Mouse (Mus musculus) lung, postnatal 10 days (tissue): ENCODE data around the gene Lsm10.
A peak's percentile ranks its signal among the peaks of the same experiment; 100 is the strongest.

Source experiments
- DNase-seq: peaks from one replicate; pipeline ENCODE4 v3.0.0; 2021

Lsm10 gene

DNA sequence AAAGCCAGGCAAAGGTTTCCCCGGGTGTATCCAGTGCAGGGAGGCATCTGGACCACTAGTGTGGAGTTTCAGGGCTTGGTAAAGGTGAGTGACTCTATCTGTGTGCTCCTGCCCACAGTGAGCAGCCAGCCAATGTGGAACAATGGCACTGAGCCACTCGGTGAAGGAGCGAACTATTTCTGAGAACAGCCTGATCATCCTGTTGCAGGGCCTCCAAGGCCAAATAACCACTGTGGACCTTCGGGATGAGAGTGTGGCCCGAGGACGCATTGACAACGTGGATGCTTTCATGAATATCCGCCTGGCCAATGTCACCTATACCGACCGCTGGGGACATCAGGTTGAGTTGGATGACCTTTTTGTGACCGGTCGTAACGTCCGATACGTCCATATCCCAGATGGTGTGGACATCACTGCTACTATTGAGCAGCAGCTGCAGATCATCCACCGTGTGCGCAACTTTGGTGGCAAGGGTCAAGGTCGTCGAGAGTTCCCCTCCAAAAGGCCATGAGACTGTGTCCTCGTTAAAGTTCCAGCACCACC, 1.4 kb downstream of the Lsm10 start:
- DNase-seq = no peak

DNA sequence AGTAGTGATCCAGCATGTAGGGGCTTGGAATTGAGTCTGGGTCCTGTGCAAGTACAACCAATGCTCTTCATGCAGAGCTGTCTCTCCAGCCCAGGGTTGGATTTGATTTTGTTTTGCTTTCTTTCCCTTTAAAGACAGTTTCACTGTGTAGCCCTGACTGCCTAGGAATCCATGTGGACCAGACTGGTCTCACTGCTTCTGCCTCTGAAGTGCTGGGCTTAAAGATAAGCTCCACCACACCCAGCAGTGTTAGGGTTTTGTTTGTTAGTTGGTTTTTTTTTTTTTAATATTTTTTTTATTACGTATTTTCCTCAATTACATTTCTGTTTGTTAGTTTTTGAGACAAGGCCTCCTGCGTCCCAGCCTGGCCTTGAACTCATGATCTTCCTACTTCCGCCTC, 2.9 kb downstream of the Lsm10 start:
- DNase-seq = no peak

DNA sequence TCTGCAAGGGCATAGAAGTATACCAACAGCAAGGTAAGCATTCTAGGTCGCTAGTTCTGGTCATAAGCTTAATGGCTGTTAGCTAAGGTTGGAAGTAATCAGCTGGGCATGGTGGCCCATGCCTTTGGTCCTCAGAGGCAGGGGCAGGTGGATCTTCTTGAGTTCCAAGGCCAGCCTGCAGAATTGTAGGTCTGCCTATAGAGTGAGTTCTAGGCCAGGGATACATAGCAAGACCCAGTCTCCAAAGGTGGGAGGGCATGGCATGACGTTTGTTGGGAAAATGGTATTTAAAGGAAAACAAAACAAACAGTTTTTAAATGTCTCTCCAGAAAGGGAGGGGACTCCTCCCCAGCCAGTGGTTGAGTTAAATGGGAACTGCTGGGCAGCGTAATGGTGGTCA, 4.3 kb downstream of the Lsm10 start:
- no peak for DNase-seq

DNA sequence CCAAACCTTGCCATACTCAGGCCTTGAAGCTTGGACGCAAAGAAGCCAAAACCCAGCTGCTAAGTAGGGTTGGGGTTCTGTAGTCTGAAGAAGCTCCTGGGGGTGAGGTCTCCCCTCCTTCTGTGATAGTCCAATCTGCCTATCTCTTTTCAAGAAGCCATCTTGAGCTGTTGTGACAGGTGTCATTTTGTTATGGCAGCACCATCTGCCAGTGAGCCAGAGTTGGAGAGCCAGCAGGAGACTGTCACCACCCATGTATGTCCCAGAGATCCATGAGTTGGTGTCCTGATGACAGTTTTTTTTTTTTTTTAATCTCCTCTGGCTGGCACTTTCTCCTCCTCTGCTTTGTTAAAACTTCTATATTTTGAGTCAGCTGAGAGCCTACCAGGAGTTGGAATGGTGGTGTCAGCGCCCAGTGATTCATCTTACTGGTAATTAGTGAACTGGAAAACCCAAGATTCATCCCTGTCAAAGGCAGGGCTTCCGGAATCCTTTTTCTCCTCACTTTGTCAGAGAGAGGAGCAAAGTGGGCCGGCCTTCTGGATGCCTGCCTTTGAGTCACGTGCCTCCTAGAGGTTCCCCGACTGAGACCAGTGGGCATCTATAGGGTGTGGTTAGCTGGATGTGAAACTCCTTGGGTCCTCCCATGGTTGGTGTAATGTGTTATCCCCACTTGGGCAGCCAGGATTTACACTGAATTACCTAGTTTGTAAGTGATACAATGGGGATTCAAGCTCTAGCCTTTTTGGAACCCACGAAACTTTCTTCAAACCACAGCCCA, 5.8 kb downstream of the Lsm10 start:
- DNase-seq = peak; percentile 67

DNA sequence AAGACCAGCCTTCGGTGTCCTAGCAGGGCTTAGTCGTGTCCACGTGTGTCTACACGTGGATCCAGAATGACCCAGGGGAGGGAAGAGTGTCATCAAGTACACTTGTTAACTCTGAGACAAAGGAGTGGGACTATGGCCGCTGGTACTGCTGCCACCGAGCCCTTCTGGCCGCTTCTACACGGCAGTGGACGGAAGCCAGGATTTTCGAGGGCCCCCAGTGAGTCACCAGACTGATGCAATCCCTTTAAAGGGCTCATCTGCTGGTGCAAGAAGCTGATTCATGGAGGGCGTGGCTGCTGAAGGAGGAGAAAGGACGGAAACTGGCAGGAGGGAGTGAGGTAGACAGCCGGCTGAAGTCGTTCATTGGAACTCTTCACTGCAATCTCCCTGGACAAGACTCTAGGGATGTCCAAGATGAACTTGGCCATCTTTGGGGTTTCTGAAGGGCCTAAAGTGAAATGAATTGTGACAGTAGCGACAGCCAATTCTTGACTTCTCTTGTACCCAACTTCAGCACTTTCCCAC, 6.7 kb downstream of the Lsm10 start:
- peak; percentile 98 for DNase-seq

DNA sequence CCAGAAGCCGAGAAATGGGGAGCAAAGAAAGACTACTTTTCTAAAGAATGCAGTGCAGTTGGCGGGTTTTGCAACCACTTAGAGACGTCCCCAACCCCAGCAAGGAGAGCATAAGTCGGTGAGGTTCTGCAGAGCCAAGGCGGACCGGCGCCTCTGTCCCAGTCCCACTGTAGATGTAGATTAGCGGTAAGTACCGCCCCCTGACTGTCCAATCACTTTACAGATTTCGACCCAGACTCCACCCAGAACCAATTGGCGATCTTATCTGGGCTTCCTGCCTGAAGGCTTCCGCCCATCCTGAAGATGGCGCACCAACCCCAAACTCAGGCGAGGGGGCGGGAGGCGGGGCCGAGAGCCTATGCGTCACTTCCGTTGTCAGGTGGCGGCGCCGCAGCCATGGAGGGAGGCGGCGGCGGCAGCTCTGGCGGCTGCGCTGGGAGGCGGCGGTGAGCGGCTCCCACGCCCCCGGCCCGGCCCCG, 7.2 kb downstream of the Lsm10 start, which contains the start of gene Stk40:
Gene Stk40, plus strand, starts transcription at position 368 of the 479 bp plus-strand sequence.
- peak; percentile 97 for DNase-seq

DNA sequence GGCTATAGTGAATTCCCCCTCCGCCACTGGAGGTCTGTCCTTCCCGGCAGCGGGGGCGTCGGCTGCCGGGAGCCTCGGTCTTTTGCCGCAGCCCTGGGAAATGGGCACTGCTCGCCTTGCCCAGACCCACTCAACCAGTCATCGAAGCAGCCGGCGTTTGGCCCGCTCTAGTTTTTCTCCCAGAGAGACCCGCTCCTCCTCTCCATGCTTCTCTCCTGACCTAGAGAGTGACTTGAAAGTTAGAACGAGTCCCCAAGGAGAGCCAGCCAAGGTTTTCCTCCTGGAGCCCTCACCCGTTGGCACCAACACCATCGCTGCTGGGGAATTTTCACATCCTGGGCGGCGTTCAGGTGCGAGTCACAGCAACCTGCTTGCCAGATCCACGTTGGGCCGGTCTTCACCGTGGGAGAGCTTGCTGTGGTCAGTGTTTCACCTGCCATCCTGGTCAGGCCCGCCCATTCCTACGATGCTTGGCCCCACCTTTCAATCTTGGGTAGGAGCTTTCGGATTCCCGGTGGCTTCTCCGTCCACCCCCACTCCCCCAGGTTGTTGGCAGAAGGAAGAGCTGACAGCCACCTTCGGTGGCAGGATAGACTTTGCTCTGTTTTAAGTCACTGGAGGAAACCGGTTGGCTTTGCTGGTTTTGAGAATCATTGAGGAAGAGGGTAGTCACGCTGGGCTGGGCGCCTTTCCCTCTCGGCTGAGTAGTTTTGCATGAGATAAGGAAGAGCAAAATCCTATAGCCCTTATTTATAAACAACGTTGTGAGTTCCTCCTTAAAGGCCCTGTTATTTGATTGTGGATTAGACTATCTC, 8.0 kb downstream of the Lsm10 start:
- peak; percentile 51 for DNase-seq

DNA sequence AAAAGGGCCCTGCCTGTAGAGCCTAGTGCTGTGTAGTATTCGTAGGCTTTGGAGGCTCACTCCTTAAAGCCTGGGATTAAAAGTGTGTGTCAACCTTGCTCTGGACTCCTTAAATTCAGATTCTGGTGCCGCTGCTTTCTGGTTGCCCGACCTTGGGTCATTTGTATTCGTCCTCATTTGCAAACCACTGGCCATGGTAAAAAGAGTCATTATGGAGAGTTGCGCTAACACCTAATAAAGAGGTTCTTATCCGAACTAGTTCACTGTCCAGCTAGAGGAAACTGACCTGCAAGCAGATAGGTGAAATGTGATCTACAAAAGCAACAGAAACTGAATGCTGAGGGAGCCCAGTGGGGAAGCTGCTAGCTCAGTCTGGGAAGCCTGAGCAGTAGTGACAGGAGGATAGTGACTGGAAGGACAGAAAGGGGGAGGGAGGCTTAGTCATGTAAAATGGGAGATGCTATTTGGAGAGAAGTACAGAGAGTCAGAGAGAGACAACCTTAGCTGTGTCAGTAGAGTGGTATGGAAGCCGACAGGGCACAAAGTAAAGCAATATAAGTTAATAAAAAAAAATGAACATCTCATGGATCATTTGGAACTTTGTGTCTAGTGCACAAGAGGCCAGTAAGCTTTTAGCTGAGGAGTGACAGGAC, 8.8 kb downstream of the Lsm10 start:
- DNase-seq = no peak

DNA sequence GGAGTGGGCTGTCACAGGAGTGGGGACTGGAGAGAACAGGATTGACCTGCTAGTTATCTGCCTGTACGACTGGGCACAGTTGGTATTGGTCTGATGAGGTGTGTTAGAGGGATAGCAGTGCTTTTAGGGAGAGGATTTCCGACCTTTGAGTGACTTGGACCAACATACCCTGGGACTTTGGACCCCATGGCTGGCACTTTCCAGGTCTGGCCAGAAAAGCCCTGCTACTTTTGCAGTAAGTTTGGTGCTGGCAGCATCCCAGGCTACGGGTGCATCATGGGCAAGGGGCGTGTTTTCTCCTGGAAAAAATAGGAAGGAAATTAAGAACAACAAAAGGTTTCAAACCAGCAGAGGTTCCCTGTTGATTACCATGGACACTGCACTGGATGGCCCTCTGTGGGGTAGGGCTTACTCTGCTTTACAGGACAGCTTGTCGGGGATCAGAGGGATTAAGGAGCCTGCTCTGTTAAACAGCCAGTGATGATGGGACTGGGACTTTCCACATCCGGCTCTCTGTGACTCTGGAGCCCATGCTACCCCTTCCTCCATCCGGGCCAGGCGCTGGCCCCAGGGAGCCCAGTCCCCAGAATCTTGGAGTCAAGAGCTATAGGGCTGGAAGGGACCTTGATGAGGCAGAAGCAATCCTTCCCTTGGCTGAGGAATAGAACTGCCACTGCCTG, 11.8 kb downstream of the Lsm10 start:
- DNase-seq = peak; percentile 51

DNA sequence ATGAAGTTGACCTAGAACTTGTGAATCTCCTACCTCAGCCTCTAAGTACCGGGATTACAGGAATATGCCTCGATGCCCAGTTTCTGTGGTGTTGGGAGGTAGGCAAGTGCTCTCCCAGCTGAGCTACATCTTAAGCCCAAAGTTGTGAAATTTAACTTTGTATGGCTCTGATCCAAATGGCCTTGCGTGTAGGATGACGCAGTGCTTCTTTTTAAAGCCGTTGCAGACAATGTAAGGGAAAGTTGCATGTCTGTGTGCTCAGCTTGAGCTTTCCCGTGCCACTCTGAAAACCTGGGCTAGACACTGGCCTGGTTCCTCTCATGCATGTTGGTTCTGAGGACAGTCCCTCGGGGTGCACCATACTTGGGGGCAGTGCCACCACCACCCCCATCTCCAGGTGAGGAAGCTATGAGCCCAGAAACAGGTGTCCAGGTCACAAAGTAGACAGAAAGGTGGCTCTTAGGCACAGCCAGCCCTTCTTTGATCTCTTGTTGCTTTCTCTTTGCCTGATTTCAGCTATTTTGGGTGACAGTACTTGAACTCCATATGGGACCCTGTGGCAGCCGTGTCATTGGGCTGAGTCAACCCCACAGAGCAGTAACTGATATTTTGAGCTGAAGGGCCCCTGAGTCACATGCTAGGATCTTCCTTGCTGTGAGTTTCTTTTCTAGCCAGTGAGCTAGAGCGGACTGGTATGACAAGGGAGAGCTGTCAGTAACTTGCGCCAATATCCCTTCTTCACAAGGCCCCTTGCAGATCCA, 13.4 kb downstream of the Lsm10 start:
- peak; percentile 47 for DNase-seq

DNA sequence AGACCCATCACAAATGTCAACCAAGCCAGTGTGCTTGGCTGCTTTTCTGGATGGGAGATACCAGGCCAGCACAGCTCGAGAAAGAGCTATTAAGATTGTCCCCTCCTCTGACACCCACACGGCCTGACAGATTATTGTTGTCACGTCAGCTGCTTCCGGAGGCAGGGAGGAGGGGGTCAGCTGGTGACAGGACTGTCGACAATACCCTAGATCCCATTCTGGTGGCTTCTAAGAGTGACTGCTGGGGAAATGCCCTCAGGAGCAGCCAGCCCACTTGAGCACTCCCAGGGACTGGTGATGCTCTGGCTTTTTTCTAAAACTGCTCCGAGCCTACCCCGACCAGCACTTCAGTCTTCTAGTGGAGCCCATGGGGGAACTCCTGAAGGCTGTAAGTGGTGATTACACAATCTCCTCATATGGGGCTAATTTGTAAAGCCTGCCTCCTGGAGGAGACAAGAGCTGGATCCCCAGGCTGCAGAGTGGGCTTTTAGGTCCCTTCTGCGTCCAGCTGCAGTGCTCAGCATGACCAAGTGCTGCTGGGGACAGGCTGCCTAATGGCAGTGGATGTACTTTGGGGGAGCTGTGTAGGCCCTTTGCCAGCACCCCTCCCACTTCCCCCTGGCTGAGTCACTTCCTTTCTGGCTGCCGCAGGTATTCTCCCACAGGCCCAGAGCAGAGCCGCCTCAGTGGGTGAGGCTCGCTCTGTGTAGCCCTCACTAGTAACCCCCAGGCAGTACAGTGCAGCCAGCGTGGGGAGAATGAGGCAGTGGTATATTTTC, 14.1 kb downstream of the Lsm10 start:
- peak; percentile 92 for DNase-seq

DNA sequence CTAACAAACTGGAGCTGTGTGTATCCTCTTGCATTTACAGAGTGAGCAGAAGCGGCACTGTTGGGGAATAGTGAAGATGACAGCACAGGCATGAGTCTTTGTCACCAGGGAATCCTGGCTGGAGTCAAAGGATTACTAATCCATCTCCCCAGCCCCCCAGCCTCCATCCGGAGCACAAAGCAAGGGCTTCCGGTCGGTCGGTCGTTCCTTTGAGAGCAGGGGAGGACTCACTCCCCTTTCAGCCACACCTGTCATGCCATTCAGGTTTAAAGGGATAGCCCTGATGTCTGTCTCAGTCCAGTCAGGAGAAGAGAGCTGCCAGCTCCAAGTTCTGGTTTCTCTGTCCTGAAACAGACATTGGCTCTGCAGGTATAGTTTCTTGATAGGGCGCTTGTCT, 14.7 kb downstream of the Lsm10 start:
- DNase-seq = peak; percentile 66

DNA sequence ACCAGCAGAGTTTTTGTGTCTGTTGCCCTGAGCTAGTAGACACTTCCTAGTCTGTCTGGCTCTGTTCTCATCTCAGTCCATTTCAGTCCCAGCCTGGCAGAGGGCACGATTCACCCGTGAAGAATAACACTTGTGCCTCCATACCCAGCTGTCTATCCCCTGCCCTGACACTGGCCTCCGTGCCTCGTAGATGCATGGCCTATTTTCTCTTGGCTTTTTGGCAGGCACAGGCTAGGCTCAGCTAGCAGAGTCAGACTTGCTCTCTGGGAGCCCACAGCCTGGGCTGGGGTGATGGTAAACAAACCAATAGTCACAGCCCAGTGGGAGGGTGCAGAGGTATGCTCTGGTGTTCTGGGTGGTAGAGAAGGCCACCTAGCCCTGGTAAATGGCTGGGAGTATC, 16.8 kb downstream of the Lsm10 start:
- no peak for DNase-seq

DNA sequence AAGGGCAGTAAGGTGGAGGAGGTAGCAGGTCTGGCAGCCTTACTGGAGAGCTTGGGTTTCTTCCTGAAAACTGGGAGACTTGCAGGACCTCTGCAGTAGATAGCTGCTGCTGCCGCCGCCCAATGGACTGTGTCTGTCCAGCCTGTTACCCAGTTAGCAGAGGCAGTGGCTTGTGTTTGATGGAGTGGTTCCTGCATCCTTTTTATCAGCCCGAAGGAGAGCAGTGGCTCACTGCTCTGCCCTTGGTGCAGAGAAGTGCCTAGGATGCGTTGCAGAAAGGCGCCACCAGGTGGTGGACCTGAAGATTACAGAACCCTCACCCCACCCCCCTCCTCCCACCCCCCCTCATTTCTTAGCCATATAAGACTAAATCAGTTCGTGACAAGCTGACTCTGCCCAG, 17.5 kb downstream of the Lsm10 start:
- peak; percentile 76 for DNase-seq

DNA sequence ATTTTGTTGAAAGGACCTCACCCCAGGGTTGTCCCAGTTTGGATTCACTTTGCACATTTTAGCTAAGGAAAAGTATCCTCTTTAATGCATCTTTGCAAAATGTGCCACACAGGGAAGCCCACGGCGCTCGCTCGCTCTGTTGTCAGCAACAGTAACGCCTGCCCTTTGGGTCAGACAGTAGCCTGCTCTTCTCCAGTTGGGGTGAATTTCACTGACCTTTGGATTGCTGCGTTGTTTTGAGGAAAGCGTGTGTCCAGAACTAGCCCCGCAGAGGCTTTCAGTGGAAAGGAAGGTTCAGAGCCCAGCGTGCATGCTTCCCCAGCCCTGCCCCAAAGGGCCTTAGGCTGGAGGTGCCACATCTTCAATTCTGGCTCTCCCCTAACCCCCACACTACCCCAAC, 19.0 kb downstream of the Lsm10 start:
- no peak for DNase-seq

DNA sequence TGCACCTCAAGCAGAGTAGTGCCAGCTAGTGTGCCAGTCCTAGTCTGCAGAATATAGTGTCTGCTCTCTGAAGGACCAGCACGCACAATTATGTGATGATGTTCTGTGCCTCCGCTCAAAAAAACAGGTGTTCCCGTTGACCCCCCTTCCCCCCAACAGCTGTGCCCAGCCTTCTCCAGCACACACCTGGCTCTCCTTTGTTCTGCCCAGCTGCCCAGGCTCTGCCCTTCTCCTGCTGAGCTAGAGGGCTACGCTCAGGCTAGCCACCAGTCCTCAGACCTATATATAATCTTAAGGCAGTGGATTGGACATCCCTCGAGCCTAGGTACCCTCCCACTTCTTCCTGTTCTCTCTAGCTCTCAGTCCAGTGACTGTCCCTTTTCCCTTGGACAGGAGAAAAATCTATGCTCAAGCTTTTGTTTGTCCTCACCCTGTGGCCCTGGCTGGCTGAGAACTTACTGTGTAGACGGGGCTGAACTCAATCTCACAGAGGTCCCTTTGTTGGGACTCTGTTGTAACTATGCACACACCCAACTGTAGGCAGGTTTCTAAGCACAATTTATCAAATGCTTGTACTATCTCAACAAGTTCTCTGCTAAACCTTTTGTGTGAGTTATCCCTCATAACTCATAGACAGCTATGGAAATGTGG, 19.6 kb downstream of the Lsm10 start:
- no peak for DNase-seq

DNA sequence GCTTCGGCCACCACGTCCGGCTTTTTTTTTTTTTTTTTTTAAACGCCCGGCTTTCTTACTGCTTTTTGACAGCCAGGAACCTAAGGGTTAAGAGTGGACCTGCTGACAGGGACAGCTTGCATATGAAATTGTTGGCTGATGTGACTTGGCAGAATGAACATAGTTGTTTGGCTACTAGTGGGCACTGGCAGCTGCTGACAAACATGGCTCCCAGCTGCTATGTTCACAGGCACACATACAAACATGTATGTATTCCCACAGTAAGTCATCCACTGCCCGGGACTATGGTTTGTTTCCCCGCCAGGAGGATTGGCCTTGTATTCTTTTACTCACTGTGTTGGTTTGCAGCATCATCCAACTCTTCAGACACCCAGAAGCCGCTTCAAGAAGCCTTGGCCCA, 20.7 kb downstream of the Lsm10 start:
- DNase-seq = no peak

DNA sequence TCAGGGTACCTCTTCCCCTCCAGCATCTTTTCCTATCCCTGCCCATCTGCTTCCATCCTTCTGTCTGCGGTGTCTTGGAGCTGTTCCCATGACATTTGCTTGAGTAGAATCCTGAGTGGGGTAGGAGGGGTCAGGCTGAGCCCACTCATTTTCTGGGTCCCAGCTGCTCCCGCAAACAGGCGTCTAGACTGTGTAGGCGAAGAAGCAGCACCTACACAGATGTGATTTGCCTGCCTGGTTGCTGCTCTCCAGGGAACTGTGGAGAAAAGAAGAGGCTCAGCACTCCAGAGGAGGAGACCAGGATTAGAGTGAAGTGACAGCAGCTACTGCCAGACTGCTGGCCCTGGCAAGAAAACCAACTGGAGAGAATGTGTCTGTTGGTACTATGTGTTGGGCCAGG, 22.2 kb downstream of the Lsm10 start:
- DNase-seq = no peak

DNA sequence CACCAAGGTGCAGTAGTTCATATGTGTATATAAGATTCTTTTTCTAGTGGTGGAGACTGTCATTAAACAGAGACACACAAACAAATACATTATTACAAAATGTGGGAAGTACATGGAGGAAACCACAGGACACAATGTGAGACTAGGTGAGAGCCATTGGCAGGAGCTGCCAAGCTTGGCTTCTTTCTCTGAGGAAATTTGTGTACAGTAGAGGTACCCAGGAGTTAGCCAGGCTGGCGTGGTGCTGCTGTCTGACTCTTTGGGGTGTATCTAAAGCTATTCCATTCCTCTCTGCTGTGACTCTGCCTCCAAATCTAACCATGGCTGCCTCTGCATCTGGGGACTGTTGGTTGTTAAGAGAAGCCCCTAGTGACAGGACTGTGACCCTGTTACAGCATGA, 22.6 kb downstream of the Lsm10 start:
- DNase-seq = no peak

DNA sequence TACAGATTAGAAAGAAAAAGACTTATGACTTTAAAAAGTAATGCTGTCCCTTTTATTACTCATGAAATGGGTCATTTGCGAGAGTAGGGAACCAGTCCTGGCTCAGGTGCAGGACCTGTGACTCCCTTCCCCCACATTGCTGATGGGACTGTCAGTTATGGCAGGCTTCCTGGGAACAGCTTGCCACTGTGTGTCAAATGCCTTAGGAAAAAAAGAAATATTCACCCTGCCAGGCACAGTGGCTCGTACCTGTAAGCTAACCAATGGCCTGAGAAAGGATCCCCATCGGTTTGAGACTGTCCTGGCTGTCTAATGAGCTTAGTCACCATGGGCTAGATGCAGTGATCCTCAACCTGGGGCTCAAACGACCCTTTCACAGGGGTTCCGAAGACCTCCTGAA, 23.6 kb downstream of the Lsm10 start:
- DNase-seq = no peak
